Mouse (Mus musculus): Measurements from ENCODE around the gene Ccdc144b. TPM values are rescaled to one million over a fixed set of nuclear protein-coding genes. Genes with fewer than 3 reads are reported as not detected.

The Ccdc144b gene
- not detected in 2 replicates for polyA plus RNA-seq (2015; fragmentation: Nextera tagmentation; extraction: Ambion mirVana)

DNA sequence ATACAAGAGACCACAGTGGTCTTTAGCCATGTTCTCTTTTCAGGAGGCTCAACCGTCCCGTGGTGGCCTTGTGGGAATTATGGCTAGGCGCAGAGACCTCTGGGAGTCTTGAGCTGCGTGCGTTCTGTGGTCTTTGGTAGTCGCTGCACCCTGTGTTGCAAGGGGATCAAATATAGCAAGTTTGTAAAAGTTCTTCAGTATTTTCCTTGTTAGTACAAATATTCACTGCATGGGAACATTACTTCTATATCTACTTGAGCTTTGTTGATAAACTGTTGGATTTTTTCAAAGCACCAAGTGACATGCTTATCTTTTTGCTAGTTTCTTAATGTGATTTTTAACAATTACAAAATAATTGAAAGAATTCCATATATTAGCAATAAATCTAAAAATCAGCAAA is at the start of gene Ccdc144b:
Gene Ccdc144b (minus strand): TSS at position 101 of the 400 bp plus-strand sequence.
- Histone ChIP-seq H3K4me1 (replicated peaks) (no peaks in the 10 kb centered on the region), H3K4me2 (no peak within 1 kb of the TSS), H3K9ac (no peak within 1 kb of the TSS), H3K9me3 (replicated peaks) (no peaks in the 10 kb centered on the region), H3K36me3 (no peaks in the 10 kb centered on the region), H3K4me3 (replicated peaks) (no peak within 1 kb of the TSS), H3K27me3 (no peaks in the 10 kb centered on the region), H3K27ac (no peak within 1 kb of the TSS)
- ATAC-seq (ENCODE audit: low read depth): no peak
- DNase-seq: no peak
- 80% methylated on average over 6 of the region's 6 CpGs for WGBS (ENCODE audit: insufficient replicate concordance)

GRCm38 (mm10) chr3:36095371-36095770 is 42.0 kb upstream of the Ccdc144b start:
- Histone ChIP-seq H3K4me2 (no peak overlapping the region), H3K4me3 (replicated peaks) (no peak overlapping the region), H3K4me1 (replicated peaks) (no peaks in the 10 kb centered on the region), H3K9me3 (replicated peaks) (no peaks in the 10 kb centered on the region), H3K9ac (no peak overlapping the region), H3K27ac (no peak overlapping the region), H3K27me3 (no peaks in the 10 kb centered on the region), H3K36me3 (peaks cover 8% of the 10 kb centered on the region; the same call in 1 of the 2 replicates)
- 86% methylated on average over 2 of the region's 2 CpGs for WGBS (ENCODE audit: insufficient replicate concordance)
- DNase-seq (no peak), ATAC-seq (ENCODE audit: low read depth) (no peak)

DNA sequence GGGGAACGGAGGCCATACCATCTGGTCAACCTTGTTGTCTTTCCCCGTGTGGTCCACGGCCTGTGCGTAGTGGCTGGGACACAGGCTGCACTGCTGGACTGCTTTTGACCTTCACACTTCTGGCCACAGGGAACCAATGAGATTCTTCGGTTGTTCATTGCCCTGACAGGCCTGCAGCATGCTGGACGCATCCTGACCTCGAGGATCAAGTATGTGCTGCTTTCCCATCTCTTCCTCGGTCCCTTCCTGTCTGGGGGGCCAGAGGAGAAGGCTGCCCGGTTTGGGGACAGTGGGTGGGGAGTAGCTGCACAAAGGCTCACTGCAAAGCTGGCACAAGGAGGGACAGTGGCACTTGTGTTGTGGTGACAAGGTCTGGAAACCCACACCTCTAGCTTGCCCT is 34.2 kb upstream of the Ccdc144b start:
- Histone ChIP-seq H3K9ac (no peak overlapping the region), H3K9me3 (replicated peaks) (no peaks in the 10 kb centered on the region), H3K27me3 (no peaks in the 10 kb centered on the region), H3K36me3 (peaks cover 79% of the 10 kb centered on the region), H3K4me2 (no peak overlapping the region), H3K4me3 (replicated peaks) (no peak overlapping the region), H3K27ac (no peak overlapping the region), H3K4me1 (replicated peaks) (no peaks in the 10 kb centered on the region)
- DNase-seq: no peak
- no peak for ATAC-seq (ENCODE audit: low read depth)
- 80% methylated on average over 9 of the region's 9 CpGs for WGBS (ENCODE audit: insufficient replicate concordance)

GRCm38 (mm10) chr3:36085394-36085793 is 32.0 kb upstream of the Ccdc144b start:
- Histone ChIP-seq H3K9me3 (replicated peaks) (no peaks in the 10 kb centered on the region), H3K4me3 (replicated peaks) (no peak overlapping the region), H3K27me3 (no peaks in the 10 kb centered on the region), H3K4me1 (replicated peaks) (no peaks in the 10 kb centered on the region), H3K36me3 (peaks cover 94% of the 10 kb centered on the region), H3K4me2 (no peak overlapping the region), H3K27ac (no peak overlapping the region), H3K9ac (no peak overlapping the region)
- ATAC-seq (ENCODE audit: low read depth): no peak
- no peak for DNase-seq
- WGBS (ENCODE audit: insufficient replicate concordance): 79% methylated on average over 5 of the region's 5 CpGs

DNA sequence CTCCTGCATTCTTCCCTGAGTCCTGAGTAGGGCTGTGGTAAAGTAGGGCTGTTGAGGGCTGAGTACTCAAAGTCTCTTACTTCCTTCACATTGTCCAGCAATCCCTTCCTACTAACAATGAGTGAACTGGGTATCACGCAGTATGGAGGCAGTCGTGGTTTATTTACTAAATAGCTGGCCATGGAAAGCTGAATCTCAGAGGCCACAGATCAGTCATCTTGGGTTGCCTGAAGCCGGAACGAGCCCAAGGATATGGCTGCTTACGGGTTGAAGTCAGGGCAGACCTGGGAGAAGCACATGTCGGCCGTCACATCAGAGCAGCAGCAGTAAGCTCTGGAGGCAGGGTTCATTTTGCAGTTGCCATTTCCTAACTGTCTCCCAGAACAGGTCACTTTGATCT is 30.0 kb upstream of the Ccdc144b start:
- H3K36me3 ChIP-seq: peaks cover 93% of the 10 kb centered on the region
- H3K9me3 ChIP-seq (replicated peaks): no peaks in the 10 kb centered on the region
- DNase-seq (no peak), ATAC-seq (ENCODE audit: low read depth) (no peak)
- no peak overlapping the region for H3K4me2 ChIP-seq
- no peaks in the 10 kb centered on the region for H3K27me3 ChIP-seq
- H3K9ac ChIP-seq: no peak overlapping the region
- no peak overlapping the region for H3K4me3 ChIP-seq (replicated peaks)
- WGBS (ENCODE audit: insufficient replicate concordance): 85% methylated on average over 7 of the region's 7 CpGs
- no peaks in the 10 kb centered on the region for H3K4me1 ChIP-seq (replicated peaks)
- no peak overlapping the region for H3K27ac ChIP-seq

DNA sequence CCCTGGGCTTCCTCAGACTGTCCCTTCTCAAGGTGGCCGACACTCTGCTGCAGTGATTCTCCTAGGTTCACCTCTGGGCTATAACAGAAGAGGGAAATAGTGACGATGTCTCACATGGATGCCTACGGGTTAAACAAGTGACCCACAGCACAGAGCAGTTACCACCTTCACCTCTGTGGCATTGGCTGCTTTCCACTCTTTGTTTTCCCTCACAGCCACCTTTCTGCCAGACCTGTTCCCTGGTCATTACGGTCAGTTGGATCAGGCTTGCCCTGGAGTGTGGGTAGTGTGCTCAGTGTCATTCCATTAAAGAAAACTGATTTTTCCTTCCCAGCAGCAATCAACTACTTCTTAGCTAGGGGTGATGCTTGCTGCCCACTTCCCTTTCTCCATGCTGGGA is 29.5 kb upstream of the Ccdc144b start:
- H3K36me3 ChIP-seq: peaks cover 91% of the 10 kb centered on the region
- H3K4me3 ChIP-seq (replicated peaks): no peak overlapping the region
- ATAC-seq (ENCODE audit: low read depth): no peak
- 80% methylated on average over 4 of the region's 4 CpGs for WGBS (ENCODE audit: insufficient replicate concordance)
- H3K4me1 ChIP-seq (replicated peaks): no peaks in the 10 kb centered on the region
- no peak overlapping the region for H3K27ac ChIP-seq
- no peak overlapping the region for H3K9ac ChIP-seq
- no peaks in the 10 kb centered on the region for H3K9me3 ChIP-seq (replicated peaks)
- no peak overlapping the region for H3K4me2 ChIP-seq
- DNase-seq: no peak
- no peaks in the 10 kb centered on the region for H3K27me3 ChIP-seq

GRCm38 (mm10) chr3:36080741-36081140 is 27.4 kb upstream of the Ccdc144b start:
- Histone ChIP-seq H3K4me1 (replicated peaks) (no peaks in the 10 kb centered on the region), H3K9me3 (replicated peaks) (no peaks in the 10 kb centered on the region), H3K9ac (no peak overlapping the region), H3K4me3 (replicated peaks) (no peak overlapping the region), H3K27ac (no peak overlapping the region), H3K27me3 (no peaks in the 10 kb centered on the region), H3K36me3 (peaks cover 90% of the 10 kb centered on the region), H3K4me2 (no peak overlapping the region)
- no peak for ATAC-seq (ENCODE audit: low read depth)
- 82% methylated on average over 5 of the region's 5 CpGs for WGBS (ENCODE audit: insufficient replicate concordance)
- DNase-seq: no peak

GRCm38 (mm10) chr3:36079886-36080285 is 26.5 kb upstream of the Ccdc144b start:
- DNase-seq: no peak
- ATAC-seq (ENCODE audit: low read depth): no peak
- no peak overlapping the region for H3K27ac ChIP-seq
- H3K9me3 ChIP-seq (replicated peaks): no peaks in the 10 kb centered on the region
- no peaks in the 10 kb centered on the region for H3K4me1 ChIP-seq (replicated peaks)
- no peak overlapping the region for H3K9ac ChIP-seq
- no peak overlapping the region for H3K4me2 ChIP-seq
- H3K36me3 ChIP-seq: peaks cover 90% of the 10 kb centered on the region
- 80% methylated on average over 5 of the region's 5 CpGs for WGBS (ENCODE audit: insufficient replicate concordance)
- H3K4me3 ChIP-seq (replicated peaks): no peak overlapping the region
- no peaks in the 10 kb centered on the region for H3K27me3 ChIP-seq

- no peaks in the 10 kb centered on the region for H3K9me3 ChIP-seq (replicated peaks)
- peaks cover 87% of the 10 kb centered on the region for H3K36me3 ChIP-seq
- no peak overlapping the region for H3K27ac ChIP-seq
- DNase-seq (no peak), ATAC-seq (ENCODE audit: low read depth) (no peak)
- WGBS (ENCODE audit: insufficient replicate concordance): 78% methylated on average over 3 of the region's 3 CpGs
- H3K27me3 ChIP-seq: no peaks in the 10 kb centered on the region
- no peak overlapping the region for H3K4me3 ChIP-seq (replicated peaks)
- H3K9ac ChIP-seq: no peak overlapping the region
- no peaks in the 10 kb centered on the region for H3K4me1 ChIP-seq (replicated peaks)
- no peak overlapping the region for H3K4me2 ChIP-seq
Observed at GRCm38 (mm10) chr3:36077386-36077785, 24.0 kb upstream of the Ccdc144b start.

DNA sequence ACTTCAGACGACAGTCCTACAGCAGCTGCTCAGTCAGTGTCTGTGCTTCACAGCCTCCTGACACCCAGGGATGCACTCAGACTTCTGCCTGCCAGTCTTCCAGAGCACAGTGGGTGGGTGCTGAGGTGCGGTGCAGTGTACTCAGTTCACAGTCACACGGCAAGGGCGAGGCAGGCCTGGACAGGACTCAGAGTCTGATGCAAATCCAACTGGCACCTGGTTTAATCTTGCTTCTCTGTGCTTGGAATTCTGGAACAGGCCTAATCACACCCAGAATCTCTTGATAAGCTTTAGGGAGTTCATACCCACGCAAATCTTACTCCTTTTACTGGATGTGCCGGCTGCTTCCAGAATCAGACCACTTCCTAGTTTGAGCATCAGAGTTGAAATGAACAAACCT is 22.1 kb upstream of the Ccdc144b start:
- H3K4me1 ChIP-seq (replicated peaks): no peaks in the 10 kb centered on the region
- no peak overlapping the region for H3K9ac ChIP-seq
- H3K4me2 ChIP-seq: no peak overlapping the region
- WGBS (ENCODE audit: insufficient replicate concordance): 74% methylated on average over 6 of the region's 6 CpGs
- no peaks in the 10 kb centered on the region for H3K9me3 ChIP-seq (replicated peaks)
- H3K27me3 ChIP-seq: no peaks in the 10 kb centered on the region
- H3K36me3 ChIP-seq: peaks cover 76% of the 10 kb centered on the region
- no peak overlapping the region for H3K4me3 ChIP-seq (replicated peaks)
- DNase-seq: no peak
- no peak overlapping the region for H3K27ac ChIP-seq
- ATAC-seq (ENCODE audit: low read depth): no peak

DNA sequence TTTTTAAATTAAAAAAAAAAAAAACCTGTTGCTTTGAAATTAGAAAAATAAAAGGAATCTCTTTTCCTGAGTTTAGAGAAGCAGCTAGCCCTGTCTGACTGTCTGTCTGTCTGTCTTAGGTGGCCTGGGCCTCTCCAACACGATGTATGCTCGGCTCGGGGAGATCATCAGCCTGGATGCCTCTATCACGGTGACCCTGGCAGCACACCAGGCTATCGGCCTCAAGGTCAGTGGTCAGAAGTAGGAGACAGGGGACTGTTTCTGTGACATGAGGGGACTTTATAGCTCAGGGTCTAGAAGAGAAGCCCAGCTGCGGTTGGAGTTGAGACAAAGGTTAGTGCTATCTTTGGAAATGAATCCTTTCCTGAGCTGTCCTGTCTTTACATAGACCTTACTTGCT is 20.9 kb upstream of the Ccdc144b start:
- H3K9me3 ChIP-seq (replicated peaks): no peaks in the 10 kb centered on the region
- no peak for DNase-seq
- H3K36me3 ChIP-seq: peaks cover 64% of the 10 kb centered on the region
- WGBS (ENCODE audit: insufficient replicate concordance): 81% methylated on average over 6 of the region's 6 CpGs
- no peaks in the 10 kb centered on the region for H3K4me1 ChIP-seq (replicated peaks)
- H3K4me2 ChIP-seq: no peak overlapping the region
- no peak overlapping the region for H3K4me3 ChIP-seq (replicated peaks)
- H3K9ac ChIP-seq: no peak overlapping the region
- no peaks in the 10 kb centered on the region for H3K27me3 ChIP-seq
- no peak overlapping the region for H3K27ac ChIP-seq
- no peak for ATAC-seq (ENCODE audit: low read depth)

- H3K36me3 ChIP-seq: peaks cover 35% of the 10 kb centered on the region
- no peak overlapping the region for H3K4me2 ChIP-seq
- H3K9me3 ChIP-seq (replicated peaks): no peaks in the 10 kb centered on the region
- DNase-seq: no peak
- peaks cover 16% of the 10 kb centered on the region for H3K4me1 ChIP-seq (replicated peaks)
- ATAC-seq (ENCODE audit: low read depth): no peak
- 89% methylated on average over 5 of the region's 5 CpGs for WGBS (ENCODE audit: insufficient replicate concordance)
- H3K4me3 ChIP-seq (replicated peaks): no peak overlapping the region
- no peak overlapping the region for H3K27ac ChIP-seq
- H3K27me3 ChIP-seq: no peaks in the 10 kb centered on the region
- H3K9ac ChIP-seq: no peak overlapping the region
Observed at GRCm38 (mm10) chr3:36071047-36071446, 17.7 kb upstream of the Ccdc144b start.
